8 mouse cellular contexts compared by ENCODE assay signal in genomic region chr3:96728634-96729402, GRCm38 (mm10). TPM values are rescaled to one million over a fixed set of nuclear protein-coding genes. Genes with fewer than 3 reads are reported as not detected.
DNase-seq lines count a peak whose midpoint lies in the region; ATAC-seq lines count a peak whose summit lies in the region.

No protein-coding gene starts in this region.

- no peaks in the 10 kb centered on the region for H3K9me3 ChIP-seq in kidney, embryonic 16.5 days (ENCODE audit: low read length)
- no peaks in the 10 kb centered on the region for H3K9me3 ChIP-seq in hindbrain, embryonic 13.5 days
- no peaks in the 10 kb centered on the region for H3K9me3 ChIP-seq in midbrain, embryonic 14.5 days (ENCODE audit: control insufficient read depth, low read length)

- H3K9ac ChIP-seq in kidney, embryonic 16.5 days (replicated peaks; ENCODE audit: low read length) = peak overlapping the region; percentile 75
- H3K9ac ChIP-seq in hindbrain, embryonic 13.5 days = peak overlapping the region; percentile 79
- H3K9ac ChIP-seq in midbrain, embryonic 14.5 days (replicated peaks; ENCODE audit: low read length) = peak overlapping the region; percentile 86; the same call in 1 of the 2 replicates

- H3K27me3 ChIP-seq in kidney, embryonic 16.5 days (ENCODE audit: insufficient read depth, low read length) = no peaks in the 10 kb centered on the region
- H3K27me3 ChIP-seq in hindbrain, embryonic 13.5 days = no peaks in the 10 kb centered on the region
- no peaks in the 10 kb centered on the region for H3K27me3 ChIP-seq in midbrain, embryonic 14.5 days (ENCODE audit: control insufficient read depth, insufficient read depth, low read length)

- no peak for ATAC-seq in kidney, embryonic 16.5 days (ENCODE audit: low FRiP score, low TSS enrichment)
- no peak for ATAC-seq in hindbrain, embryonic 13.5 days (ENCODE audit: low FRiP score)
- ATAC-seq in midbrain, embryonic 14.5 days (ENCODE audit: low FRiP score, low TSS enrichment) = no peak

- 50% methylated on average over 7 of the region's 7 CpGs for WGBS in kidney, embryonic 16.5 days
- WGBS in hindbrain, embryonic 13.5 days = 53% methylated on average over 7 of the region's 7 CpGs
- 39% methylated on average over 7 of the region's 7 CpGs for WGBS in midbrain, embryonic 14.5 days

- peaks cover 7% of the 10 kb centered on the region; the same call in 1 of the 2 replicates for H3K36me3 ChIP-seq in kidney, embryonic 16.5 days (ENCODE audit: insufficient read depth, low read length)
- H3K36me3 ChIP-seq in hindbrain, embryonic 13.5 days = peaks cover 1% of the 10 kb centered on the region
- H3K36me3 ChIP-seq in midbrain, embryonic 14.5 days (ENCODE audit: control insufficient read depth, insufficient read depth, low read length) = 0 out of 2 replicates have a peak, but pooled peaks cover 6% of the 10 kb centered on the region

- peaks cover 25% of the 10 kb centered on the region for H3K4me1 ChIP-seq in kidney, embryonic 16.5 days (ENCODE audit: insufficient read depth, low read length)
- H3K4me1 ChIP-seq in hindbrain, embryonic 13.5 days (replicated peaks) = peaks cover 38% of the 10 kb centered on the region
- peaks cover 31% of the 10 kb centered on the region for H3K4me1 ChIP-seq in midbrain, embryonic 14.5 days (ENCODE audit: control insufficient read depth, insufficient read depth, low read length)

- peak overlapping the region; percentile 62; the same call in 1 of the 2 replicates for H3K27ac ChIP-seq in kidney, embryonic 16.5 days (ENCODE audit: low read length)
- peak overlapping the region; percentile 90; the same call in 1 of the 2 replicates for H3K27ac ChIP-seq in hindbrain, embryonic 13.5 days
- no peak overlapping the region for H3K27ac ChIP-seq in midbrain, embryonic 14.5 days (replicated peaks; ENCODE audit: low read depth, low read length)

- H3K4me2 ChIP-seq in kidney, embryonic 16.5 days (replicated peaks; ENCODE audit: low read depth, low read length) = peak overlapping the region; percentile 64
- H3K4me2 ChIP-seq in hindbrain, embryonic 13.5 days = peak overlapping the region; percentile 63
- H3K4me2 ChIP-seq in midbrain, embryonic 14.5 days (ENCODE audit: low read length) = peak overlapping the region; percentile 79

- H3K4me3 ChIP-seq in kidney, embryonic 16.5 days (ENCODE audit: low read length) = peak overlapping the region; percentile 79
- peak overlapping the region; percentile 92 for H3K4me3 ChIP-seq in hindbrain, embryonic 13.5 days
- peak overlapping the region; percentile 90 for H3K4me3 ChIP-seq in midbrain, embryonic 14.5 days (replicated peaks; ENCODE audit: low read depth, low read length)

- DNase-seq in kidney, postnatal 14 days = no peak
- DNase-seq in adipocyte (ENCODE audit: low spot score) = peak; percentile 43
- no peak for DNase-seq in midbrain, embryonic 14.5 days
- no peak for DNase-seq in urinary bladder, adult 18-20 months (ENCODE audit: low spot score in 2 of 2)
- DNase-seq in embryo, embryonic 11 days = no peak
- DNase-seq in embryo, embryonic 9.5 days (ENCODE audit: extremely low spot score) = no peak

RNA-seq across cellular contexts. Expression of gene Rnf115, which starts 1.4 kb away (rescaled TPM):
- 56.6 and 57.3 TPM in 2 replicates for polyA plus RNA-seq in kidney, embryonic 16.5 days (2015; fragmentation: Nextera tagmentation; extraction: Ambion mirVana)
- polyA plus RNA-seq in hindbrain, embryonic 13.5 days (2015; fragmentation: Nextera tagmentation; extraction: Ambion mirVana) = 70.3 and 72.4 TPM in 2 replicates
- 69.6 and 83.8 TPM in 2 replicates for polyA plus RNA-seq in midbrain, embryonic 14.5 days (2014; fragmentation: Nextera tagmentation; extraction: Ambion mirVana)

RNA-seq across cellular contexts. Expression of gene Polr3c, which starts 1.4 kb away (rescaled TPM):
- 44.5 and 45.3 TPM in 2 replicates for polyA plus RNA-seq in kidney, embryonic 16.5 days (2015; fragmentation: Nextera tagmentation; extraction: Ambion mirVana)
- polyA plus RNA-seq in hindbrain, embryonic 13.5 days (2015; fragmentation: Nextera tagmentation; extraction: Ambion mirVana) = 32.5 and 36.4 TPM in 2 replicates
- polyA plus RNA-seq in midbrain, embryonic 14.5 days (2014; fragmentation: Nextera tagmentation; extraction: Ambion mirVana) = 27.9 and 28.7 TPM in 2 replicates

RNA-seq across cellular contexts. Expression of gene Nudt17, which starts 20.5 kb away (rescaled TPM):
- polyA plus RNA-seq in kidney, embryonic 16.5 days (2015; fragmentation: Nextera tagmentation; extraction: Ambion mirVana) = 12.0 and 12.2 TPM in 2 replicates
- 14.0 and 19.2 TPM in 2 replicates for polyA plus RNA-seq in hindbrain, embryonic 13.5 days (2015; fragmentation: Nextera tagmentation; extraction: Ambion mirVana)
- 14.1 and 14.3 TPM in 2 replicates for polyA plus RNA-seq in midbrain, embryonic 14.5 days (2014; fragmentation: Nextera tagmentation; extraction: Ambion mirVana)

RNA-seq across cellular contexts. Expression of gene Pias3, which starts 32.6 kb away (rescaled TPM):
- 62.1 and 72.3 TPM in 2 replicates for polyA plus RNA-seq in kidney, embryonic 16.5 days (2015; fragmentation: Nextera tagmentation; extraction: Ambion mirVana)
- polyA plus RNA-seq in hindbrain, embryonic 13.5 days (2015; fragmentation: Nextera tagmentation; extraction: Ambion mirVana) = 33.7 and 33.8 TPM in 2 replicates
- polyA plus RNA-seq in midbrain, embryonic 14.5 days (2014; fragmentation: Nextera tagmentation; extraction: Ambion mirVana) = 25.5 and 26.3 TPM in 2 replicates

RNA-seq across cellular contexts. Expression of gene Ankrd35, which starts 58.9 kb away (rescaled TPM):
- 1.2 and 1.6 TPM in 2 replicates for polyA plus RNA-seq in kidney, embryonic 16.5 days (2015; fragmentation: Nextera tagmentation; extraction: Ambion mirVana)
- 0.84 and 0.89 TPM in 2 replicates for polyA plus RNA-seq in hindbrain, embryonic 13.5 days (2015; fragmentation: Nextera tagmentation; extraction: Ambion mirVana)
- polyA plus RNA-seq in midbrain, embryonic 14.5 days (2014; fragmentation: Nextera tagmentation; extraction: Ambion mirVana) = 0.57 and 0.84 TPM in 2 replicates
